Mouse (Mus musculus): ENCODE measurements around the gene Odf3l2. TPM values are rescaled to one million over a fixed set of nuclear protein-coding genes. Genes with fewer than 3 reads are reported as not detected.
A peak's percentile ranks its signal among the peaks of the same experiment; 100 is the strongest.

Gene Odf3l2
- polyA plus RNA-seq, 1 experiment from 2014 or later: not detected

DNA sequence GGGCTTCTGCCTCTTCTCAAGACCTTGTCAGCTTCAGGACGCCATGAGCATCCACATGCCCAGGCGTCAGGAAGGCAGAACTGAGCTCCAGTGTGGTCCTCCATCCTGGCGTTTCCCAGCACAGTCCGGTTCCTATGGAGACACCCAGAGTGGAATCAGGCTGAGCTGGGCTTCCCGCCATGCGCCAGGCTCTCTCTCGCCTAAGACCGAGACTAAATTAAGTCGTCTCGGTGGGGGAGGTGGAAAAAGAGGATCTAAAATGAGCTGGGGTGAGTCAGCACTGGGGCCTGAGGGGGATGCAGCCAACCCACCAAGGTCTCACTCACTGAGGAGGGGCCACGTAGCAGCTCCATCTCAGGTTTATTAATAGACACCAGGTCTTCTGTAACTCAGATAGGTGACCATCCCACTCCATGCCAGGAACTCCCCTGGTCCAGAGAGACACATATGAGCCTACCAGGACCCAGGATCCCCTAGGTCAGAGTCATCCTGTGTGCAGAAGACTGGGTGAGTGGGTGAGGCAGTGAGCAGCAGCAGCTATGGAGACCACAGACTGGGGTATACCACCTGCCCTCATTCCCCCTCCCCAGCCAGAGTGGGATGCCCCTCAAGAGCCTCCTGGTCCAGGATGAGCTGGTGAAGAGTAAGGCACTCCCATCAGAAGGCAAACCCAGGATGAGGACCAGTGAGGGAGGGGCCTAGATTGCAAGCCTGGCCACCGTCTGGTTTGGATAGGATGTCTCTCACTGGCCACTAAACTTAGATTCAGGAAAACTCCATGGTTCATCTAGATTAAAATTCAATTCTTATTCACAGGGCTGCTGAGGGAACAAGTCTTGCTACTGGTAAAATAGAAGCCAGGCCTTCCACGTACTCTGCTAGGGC is 48.2 kb downstream of the Odf3l2 start:
- Histone ChIP-seq H3K9ac (no peak overlapping the region), H3K27ac (no peak overlapping the region), H3K4me3 (replicated peaks) (no peak overlapping the region), H3K27me3 (0 out of 2 replicates have a peak, but pooled peaks cover 2% of the 10 kb centered on the region), H3K36me3 (no peaks in the 10 kb centered on the region), H3K4me2 (no peak overlapping the region), H3K9me3 (replicated peaks) (no peaks in the 10 kb centered on the region), H3K4me1 (replicated peaks) (no peaks in the 10 kb centered on the region)
- WGBS (ENCODE audit: insufficient replicate concordance): 22% methylated on average over 13 of the region's 13 CpGs
- 0 out of 2 replicates have a peak, but pooled peaks have one; percentile 15 for ATAC-seq (ENCODE audit: low read depth)
- DNase-seq: no peak

DNA sequence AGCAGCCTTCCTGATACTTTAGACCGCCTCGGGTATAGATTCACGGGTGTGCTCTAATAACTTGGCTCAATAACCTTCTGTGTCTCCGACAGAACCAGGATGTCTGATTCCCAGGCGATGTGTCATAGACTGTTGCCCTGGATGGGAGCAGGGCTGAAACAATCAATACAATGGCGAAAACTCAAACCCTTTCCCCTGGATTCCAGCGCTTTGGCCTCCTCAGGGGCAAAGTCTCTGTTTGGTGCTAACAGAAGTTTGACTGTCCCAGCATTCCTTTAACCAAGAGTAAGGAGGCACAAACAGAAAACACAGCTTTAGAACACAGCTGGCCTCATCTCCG is 50.0 kb downstream of the Odf3l2 start:
- WGBS (ENCODE audit: insufficient replicate concordance): 45% methylated on average over 8 of the region's 8 CpGs
- H3K4me3 ChIP-seq (replicated peaks): no peak overlapping the region
- no peak for DNase-seq

DNA sequence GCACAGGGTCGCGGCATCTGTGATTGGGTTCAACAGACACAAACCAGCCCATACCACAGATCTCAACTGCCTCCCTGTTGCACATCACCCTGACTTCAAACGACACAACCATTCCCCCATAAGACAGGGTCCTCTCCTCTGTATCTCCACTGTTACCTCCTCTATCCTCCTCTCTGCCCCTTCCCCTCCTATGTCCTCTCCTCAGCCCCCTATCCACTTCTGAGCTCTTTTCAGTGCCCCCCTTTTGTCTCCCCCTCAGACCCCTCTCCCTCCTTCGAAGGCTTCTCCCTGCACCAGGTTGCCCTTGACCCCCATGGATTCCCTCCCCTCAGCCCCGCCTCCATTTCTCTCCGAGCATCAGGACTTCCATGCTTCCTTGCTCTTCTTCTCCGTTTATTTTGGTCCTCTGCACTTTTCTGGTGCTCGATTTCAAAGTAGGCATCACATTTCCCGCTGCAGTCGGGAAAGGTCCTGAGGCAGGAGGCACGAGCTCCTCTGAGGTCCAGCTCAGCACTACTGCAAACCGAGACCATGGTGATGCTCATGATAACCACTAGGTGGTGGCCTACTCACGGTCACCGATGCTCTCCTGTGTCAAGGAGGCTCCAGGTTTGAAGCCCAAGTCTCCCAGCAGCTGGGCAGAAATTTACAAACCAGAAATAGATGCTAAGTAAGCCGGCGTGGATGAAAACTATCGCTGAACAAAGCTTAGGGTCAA is 50.5 kb downstream of the Odf3l2 start:
- Histone ChIP-seq H3K4me3 (replicated peaks) (no peak overlapping the region), H3K4me2 (no peak overlapping the region), H3K9me3 (replicated peaks) (no peaks in the 10 kb centered on the region), H3K4me1 (replicated peaks) (no peaks in the 10 kb centered on the region), H3K9ac (no peak overlapping the region), H3K36me3 (no peaks in the 10 kb centered on the region), H3K27ac (no peak overlapping the region), H3K27me3 (0 out of 2 replicates have a peak, but pooled peaks cover 2% of the 10 kb centered on the region)
- DNase-seq: no peak
- 13% methylated on average over 17 of the region's 17 CpGs for WGBS (ENCODE audit: insufficient replicate concordance)
- ATAC-seq (ENCODE audit: low read depth): no peak

More for the DNA sequence above, 50.0 kb downstream of the Odf3l2 start:
- no peaks in the 10 kb centered on the region for H3K36me3 ChIP-seq
- ATAC-seq (ENCODE audit: low read depth): no peak
- no peaks in the 10 kb centered on the region for H3K4me1 ChIP-seq (replicated peaks)
- no peak overlapping the region for H3K4me2 ChIP-seq
- 0 out of 2 replicates have a peak, but pooled peaks cover 2% of the 10 kb centered on the region for H3K27me3 ChIP-seq
- no peak overlapping the region for H3K9ac ChIP-seq
- no peaks in the 10 kb centered on the region for H3K9me3 ChIP-seq (replicated peaks)
- no peak overlapping the region for H3K27ac ChIP-seq

DNA sequence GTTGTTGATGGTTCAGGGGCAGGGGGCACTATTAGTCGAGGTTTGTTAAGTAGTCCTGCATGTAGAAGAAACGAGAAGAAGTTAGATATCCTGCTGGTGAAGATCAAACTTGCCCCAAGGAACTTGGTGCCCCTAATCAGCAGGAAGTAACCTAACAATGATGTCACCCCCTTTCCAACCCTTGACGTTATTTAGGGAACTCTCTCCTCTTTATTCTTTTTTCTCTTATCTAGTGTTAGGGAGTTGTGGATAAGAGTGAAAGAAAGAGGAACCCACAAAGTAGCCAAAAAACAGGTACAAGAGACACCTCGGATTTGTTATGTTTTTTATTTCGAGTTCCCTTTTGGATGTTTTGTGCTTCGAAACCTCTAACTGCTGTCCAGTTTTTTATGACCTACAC is 51.4 kb downstream of the Odf3l2 start:
- Histone ChIP-seq H3K27me3 (0 out of 2 replicates have a peak, but pooled peaks cover 2% of the 10 kb centered on the region), H3K4me3 (replicated peaks) (no peak overlapping the region), H3K9me3 (replicated peaks) (no peaks in the 10 kb centered on the region), H3K27ac (no peak overlapping the region), H3K4me1 (replicated peaks) (no peaks in the 10 kb centered on the region), H3K36me3 (no peaks in the 10 kb centered on the region), H3K9ac (no peak overlapping the region), H3K4me2 (no peak overlapping the region)
- 22% methylated on average over 6 of the region's 6 CpGs for WGBS (ENCODE audit: insufficient replicate concordance)
- DNase-seq (no peak), ATAC-seq (ENCODE audit: low read depth) (no peak)

DNA sequence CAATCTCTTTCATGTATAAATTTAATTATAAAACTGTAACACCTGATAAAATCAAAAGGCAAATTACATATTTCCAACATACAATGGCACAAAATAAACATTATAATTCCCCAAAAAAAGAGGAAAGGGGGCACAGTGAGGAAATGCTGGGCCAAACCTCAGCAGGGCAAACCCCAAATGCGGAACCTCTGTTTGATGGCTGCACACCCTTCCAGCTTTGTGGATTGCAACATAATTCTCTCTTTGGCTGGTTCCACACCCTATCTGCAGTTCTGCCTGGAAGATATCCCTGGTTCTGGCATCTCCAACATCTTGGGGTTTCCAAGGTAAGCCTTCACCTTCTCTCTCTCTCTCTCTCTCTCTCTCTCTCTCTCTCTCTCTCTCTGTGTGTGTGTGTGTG is 54.8 kb downstream of the Odf3l2 start:
- Histone ChIP-seq H3K4me2 (no peak overlapping the region), H3K9ac (no peak overlapping the region), H3K36me3 (no peaks in the 10 kb centered on the region), H3K27me3 (no peaks in the 10 kb centered on the region), H3K4me3 (replicated peaks) (no peak overlapping the region), H3K27ac (no peak overlapping the region), H3K4me1 (replicated peaks) (no peaks in the 10 kb centered on the region), H3K9me3 (replicated peaks) (no peaks in the 10 kb centered on the region)
- DNase-seq (no peak), ATAC-seq (ENCODE audit: low read depth) (no peak)
- 72% methylated on average over 1 of the region's 1 CpGs for WGBS (ENCODE audit: insufficient replicate concordance)

Other genes with a start within 250 kb of the Odf3l2 start
- not detected in 2 replicates for gene Vmn2r83, start 177.0 kb downstream of the Odf3l2 start, polyA plus RNA-seq (2015; fragmentation: Nextera tagmentation; extraction: Ambion mirVana)
- 19.9 and 20.0 TPM in 2 replicates for gene Plpp2, start 111.9 kb downstream of the Odf3l2 start, polyA plus RNA-seq (2015; fragmentation: Nextera tagmentation; extraction: Ambion mirVana)
- 11.2 and 11.7 TPM in 2 replicates for gene Mier2, start 90.5 kb downstream of the Odf3l2 start, polyA plus RNA-seq (2015; fragmentation: Nextera tagmentation; extraction: Ambion mirVana)
- gene Theg, start 58.4 kb downstream of the Odf3l2 start, polyA plus RNA-seq (2015; fragmentation: Nextera tagmentation; extraction: Ambion mirVana): not detected in 2 replicates
- not detected in 2 replicates for gene C2cd4c, start 31.7 kb downstream of the Odf3l2 start, polyA plus RNA-seq (2015; fragmentation: Nextera tagmentation; extraction: Ambion mirVana)
- 0.28 and 0.29 TPM in 2 replicates for gene Shc2, start 7.8 kb downstream of the Odf3l2 start, polyA plus RNA-seq (2015; fragmentation: Nextera tagmentation; extraction: Ambion mirVana)
- gene Madcam1, start 18.8 kb upstream of the Odf3l2 start, polyA plus RNA-seq (2015; fragmentation: Nextera tagmentation; extraction: Ambion mirVana): 0.24 and 0.27 TPM in 2 replicates
- gene Tpgs1, start 23.6 kb upstream of the Odf3l2 start, polyA plus RNA-seq (2015; fragmentation: Nextera tagmentation; extraction: Ambion mirVana): 25.3 and 27.5 TPM in 2 replicates
- gene Cdc34, start 36.5 kb upstream of the Odf3l2 start, polyA plus RNA-seq (2015; fragmentation: Nextera tagmentation; extraction: Ambion mirVana): 164 and 166 TPM in 2 replicates
- 0.22 and 0.32 TPM in 2 replicates for gene Gzmm, start 43.3 kb upstream of the Odf3l2 start, polyA plus RNA-seq (2015; fragmentation: Nextera tagmentation; extraction: Ambion mirVana)
- 903 and 946 TPM in 2 replicates for gene Bsg, start 58.8 kb upstream of the Odf3l2 start, polyA plus RNA-seq (2015; fragmentation: Nextera tagmentation; extraction: Ambion mirVana)
- gene Hcn2, start 70.9 kb upstream of the Odf3l2 start, polyA plus RNA-seq (2015; fragmentation: Nextera tagmentation; extraction: Ambion mirVana): not detected in 2 replicates
- gene Polrmt, start 100.8 kb upstream of the Odf3l2 start, polyA plus RNA-seq (2015; fragmentation: Nextera tagmentation; extraction: Ambion mirVana): 20.0 and 20.8 TPM in 2 replicates
- not detected in 2 replicates for gene Fgf22, start 109.3 kb upstream of the Odf3l2 start, polyA plus RNA-seq (2015; fragmentation: Nextera tagmentation; extraction: Ambion mirVana)
- gene Rnf126, start 121.2 kb upstream of the Odf3l2 start, polyA plus RNA-seq (2015; fragmentation: Nextera tagmentation; extraction: Ambion mirVana): 43.7 and 48.5 TPM in 2 replicates
- 0.58 and 0.68 TPM in 2 replicates for gene Fstl3, start 131.5 kb upstream of the Odf3l2 start, polyA plus RNA-seq (2015; fragmentation: Nextera tagmentation; extraction: Ambion mirVana)
- 2.6 and 3.2 TPM in 2 replicates for gene Prss57, start 145.2 kb upstream of the Odf3l2 start, polyA plus RNA-seq (2015; fragmentation: Nextera tagmentation; extraction: Ambion mirVana)
- 7.1 and 7.4 TPM in 2 replicates for gene Palm, start 147.8 kb upstream of the Odf3l2 start, polyA plus RNA-seq (2015; fragmentation: Nextera tagmentation; extraction: Ambion mirVana)
- gene Misp, start 175.3 kb upstream of the Odf3l2 start, polyA plus RNA-seq (2015; fragmentation: Nextera tagmentation; extraction: Ambion mirVana): 0.25 and 0.75 TPM in 2 replicates
- gene Ptbp1, start 208.7 kb upstream of the Odf3l2 start, polyA plus RNA-seq (2015; fragmentation: Nextera tagmentation; extraction: Ambion mirVana): 136 and 175 TPM in 2 replicates
- gene Prtn3, start 228.7 kb upstream of the Odf3l2 start, polyA plus RNA-seq (2015; fragmentation: Nextera tagmentation; extraction: Ambion mirVana): 54.8 and 64.6 TPM in 2 replicates
- 5.7 and 5.8 TPM in 2 replicates for gene Plppr3, start 228.9 kb upstream of the Odf3l2 start, polyA plus RNA-seq (2015; fragmentation: Nextera tagmentation; extraction: Ambion mirVana)
- 47.1 and 59.3 TPM in 2 replicates for gene Elane, start 240.5 kb upstream of the Odf3l2 start, polyA plus RNA-seq (2015; fragmentation: Nextera tagmentation; extraction: Ambion mirVana)
- not detected in 2 replicates for gene Cfd, start 245.1 kb upstream of the Odf3l2 start, polyA plus RNA-seq (2015; fragmentation: Nextera tagmentation; extraction: Ambion mirVana)